Mouse (Mus musculus) embryonic fibroblast, embryonic 13.5 days (primary cell): ENCODE measurements around the gene Eef1g. TPM values are rescaled to one million over a fixed set of nuclear protein-coding genes. Genes with fewer than 3 reads are reported as not detected.
"Not testable (repeated sequence)": the region's sequence is repeated elsewhere in the genome, so short reads cannot be mapped to it uniquely, and the experiment has no call there.

ENCODE experiments used
- H3K27ac ChIP-seq: 2 replicates; pipeline ENCODE4 v1.5.1; 2012; ENCODE audit warnings: low read length, control low read depth, inconsistent platforms; ENCODE audit not compliant: insufficient read depth
- H3K4me1 ChIP-seq: 2 replicates; pipeline ENCODE4 v1.6.1; 2011; ENCODE audit warnings: low read length; ENCODE audit not compliant: control insufficient read depth, insufficient read depth
- H3K4me3 ChIP-seq: 2 replicates; pipeline ENCODE4 v1.5.1; 2011; ENCODE audit warnings: mild to moderate bottlenecking, control low read depth, low read length; ENCODE audit not compliant: insufficient read depth
- CTCF ChIP-seq: IDR thresholded peaks from 2 replicates; pipeline ENCODE4 v1.5.1; 2011; ENCODE audit warnings: mild to moderate bottlenecking, control low read depth, low read length, moderate library complexity, borderline replicate concordance; ENCODE audit not compliant: insufficient read depth
- POLR2A ChIP-seq: IDR thresholded peaks from 2 replicates; pipeline ENCODE4 v1.6.1; 2011; ENCODE audit warnings: low read depth, mild to moderate bottlenecking, control low read depth, low read length, moderate library complexity
- polyA plus RNA-seq: library from polyadenylated mRNA; stranded (reverse); fragments of >200 nt; gene quantifications from 2 replicates; pipeline ENCODE4 v1.2.4, GENCODE M21; 2011; ENCODE audit warnings: low read depth; ENCODE audit not compliant: missing spikeins, insufficient read length

Eef1g gene
- polyA plus RNA-seq, 1 experiment = 882 TPM

DNA sequence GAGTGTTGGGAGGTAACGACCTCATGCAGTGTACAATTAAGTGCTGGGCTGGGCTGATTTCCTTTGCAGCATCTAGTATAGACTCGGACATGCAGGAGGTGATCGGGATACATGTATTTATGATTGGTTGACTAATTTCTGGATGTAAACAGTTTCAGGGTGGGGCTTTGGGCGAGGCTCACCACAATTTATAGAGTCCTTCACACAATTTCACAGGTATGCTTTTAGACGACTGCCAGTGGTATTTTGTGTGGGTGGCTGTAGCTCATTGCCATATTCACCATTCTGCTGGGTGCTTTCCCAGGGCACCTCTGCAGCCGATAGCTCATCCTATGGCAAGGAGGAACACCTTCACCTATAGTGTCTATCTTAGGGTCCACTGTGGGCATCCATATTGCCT lies 31.7 kb downstream of the Eef1g start:
- Histone ChIP-seq H3K4me1 (peaks cover 36% of the 10 kb centered on the region), H3K27ac (peak overlapping the region; percentile 75), H3K4me3 (no peak overlapping the region)
- no peak for TF ChIP-seq CTCF
- no peak for TF ChIP-seq POLR2A

DNA sequence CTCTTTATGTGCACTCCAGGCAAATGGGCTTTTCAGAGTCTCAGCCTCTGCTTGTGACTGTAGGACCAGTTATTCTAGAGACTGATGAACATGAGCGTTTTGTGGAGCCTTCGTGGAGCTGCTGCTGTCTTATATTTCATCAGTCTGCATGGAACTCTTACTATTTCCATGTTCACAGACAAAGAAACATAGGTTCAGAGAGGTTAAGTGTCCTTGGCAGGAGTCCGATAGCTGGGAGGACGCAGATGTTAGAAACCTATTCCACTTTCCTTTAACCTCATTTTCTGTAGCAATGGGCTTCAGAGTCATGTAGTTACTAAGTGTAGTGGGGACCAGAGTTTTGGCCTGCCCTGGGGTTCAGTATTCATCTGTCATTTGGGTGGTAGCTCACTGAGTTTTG lies 32.4 kb downstream of the Eef1g start:
- H3K27ac ChIP-seq = peak overlapping the region; percentile 75
- no peak for TF ChIP-seq CTCF
- TF ChIP-seq POLR2A = no peak
- no peak overlapping the region for H3K4me3 ChIP-seq
- peaks cover 33% of the 10 kb centered on the region for H3K4me1 ChIP-seq

DNA sequence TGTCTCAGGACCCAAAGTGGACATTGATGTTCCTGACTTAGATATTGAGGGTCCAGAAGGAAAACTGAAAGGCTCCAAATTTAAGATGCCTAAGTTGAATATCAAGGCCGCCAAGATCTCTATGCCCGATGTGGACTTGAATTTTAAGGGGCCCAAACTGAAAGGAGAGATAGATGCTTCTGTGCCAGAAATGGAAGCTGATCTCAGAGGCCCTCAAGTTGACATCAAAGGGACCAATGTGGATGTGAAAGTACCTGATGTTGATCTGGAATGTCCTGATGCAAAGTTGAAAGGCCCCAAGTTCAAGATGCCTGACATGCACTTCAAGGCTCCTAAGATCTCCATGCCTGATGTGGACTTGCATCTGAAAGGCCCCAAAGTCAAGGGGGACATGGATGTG lies 40.1 kb downstream of the Eef1g start:
- H3K4me3 ChIP-seq, H3K4me1 ChIP-seq, H3K27ac ChIP-seq: not testable (repeated sequence)

- TF ChIP-seq CTCF = no peak
- no peak for TF ChIP-seq POLR2A
- Histone ChIP-seq H3K4me1 (no peaks in the 10 kb centered on the region; the same call in 1 of the 2 replicates), H3K27ac (no peak overlapping the region)
Observed at GRCm38 (mm10) chr19:9019298-9019697, 52.5 kb downstream of the Eef1g start.

DNA sequence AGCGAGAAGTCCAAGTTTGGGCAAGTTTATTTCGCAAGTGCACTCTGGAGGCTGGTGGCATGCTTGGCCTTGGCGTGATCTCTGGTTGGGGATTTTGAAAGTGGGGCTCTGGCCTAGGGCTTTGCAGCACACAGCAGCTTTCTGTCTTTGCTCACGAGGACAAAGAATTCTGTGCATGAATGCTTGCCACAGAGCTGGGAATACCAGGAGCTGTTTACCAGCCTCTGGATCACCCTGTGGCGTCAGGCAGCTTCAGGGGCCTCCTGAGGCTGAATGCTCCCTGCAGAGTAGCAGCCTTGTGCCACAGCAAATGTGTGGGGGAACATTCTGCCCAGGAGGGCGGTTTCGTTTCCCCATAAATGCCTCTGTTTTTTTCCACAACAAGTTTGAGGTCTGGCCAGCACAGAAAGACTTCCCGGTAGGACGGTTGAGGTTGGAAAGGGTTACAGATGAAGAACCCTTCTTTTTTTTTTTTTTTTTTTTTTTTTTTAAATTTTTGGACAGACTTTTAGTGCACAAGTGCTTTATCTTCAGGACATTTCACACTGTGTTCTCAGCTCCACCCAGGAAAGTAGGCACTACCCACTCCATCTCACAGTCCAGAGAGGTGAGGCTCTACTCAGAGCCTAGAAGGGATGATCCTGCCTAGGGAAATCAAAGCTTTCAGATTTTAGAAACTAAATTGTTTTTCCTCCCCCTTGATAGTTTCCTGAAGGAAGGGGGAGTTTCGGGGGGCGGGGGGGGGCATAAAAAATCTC lies 56.4 kb downstream of the Eef1g start:
- no peak overlapping the region for H3K4me3 ChIP-seq
- peak overlapping the region; percentile 79 for H3K27ac ChIP-seq
- TF ChIP-seq POLR2A = no peak
- TF ChIP-seq CTCF = no peak
- H3K4me1 ChIP-seq = peaks cover 9% of the 10 kb centered on the region; the same call in 1 of the 2 replicates

More at GRCm38 (mm10) chr19:9019298-9019697, 52.5 kb downstream of the Eef1g start:
- H3K4me3 ChIP-seq = no peak overlapping the region

DNA sequence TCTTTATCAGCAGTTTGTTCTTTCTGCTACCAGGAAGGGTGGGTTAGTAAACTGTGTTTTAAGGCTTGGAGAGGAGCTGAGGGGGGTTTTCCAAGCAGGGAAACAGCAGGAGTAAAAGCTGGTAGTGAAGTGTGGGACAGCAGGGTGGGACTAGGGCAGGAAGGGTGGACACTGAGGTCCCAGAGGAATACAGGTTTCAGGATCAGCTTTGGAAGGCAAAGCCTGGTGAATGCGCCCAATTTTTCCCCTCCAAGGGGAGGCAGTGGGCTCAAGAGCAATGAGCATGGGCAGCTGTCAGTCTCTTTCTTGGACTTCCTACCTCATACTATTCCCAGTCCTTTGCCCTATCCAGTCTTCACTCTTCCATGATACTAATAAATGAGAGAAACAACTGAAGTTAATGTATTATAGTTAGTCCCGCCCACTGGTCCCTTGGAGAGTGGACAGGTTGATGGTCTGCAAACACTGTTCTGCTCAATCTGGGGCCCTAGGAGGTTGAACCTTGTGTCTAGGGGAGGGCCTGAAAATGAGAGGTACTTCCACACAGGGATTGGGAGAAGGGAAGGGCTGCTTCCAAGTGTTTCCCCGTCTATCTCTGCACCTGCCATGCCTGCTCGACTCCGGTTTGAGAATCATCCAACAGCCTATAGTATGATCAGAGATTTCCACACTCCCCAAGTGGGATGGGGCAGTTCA lies 58.9 kb downstream of the Eef1g start:
- H3K27ac ChIP-seq = 0 out of 2 replicates have a peak overlapping the region, but pooled peaks have one; percentile 14
- peaks cover 9% of the 10 kb centered on the region; the same call in 1 of the 2 replicates for H3K4me1 ChIP-seq
- no peak overlapping the region for H3K4me3 ChIP-seq
- no peak for TF ChIP-seq POLR2A
- no peak for TF ChIP-seq CTCF

DNA sequence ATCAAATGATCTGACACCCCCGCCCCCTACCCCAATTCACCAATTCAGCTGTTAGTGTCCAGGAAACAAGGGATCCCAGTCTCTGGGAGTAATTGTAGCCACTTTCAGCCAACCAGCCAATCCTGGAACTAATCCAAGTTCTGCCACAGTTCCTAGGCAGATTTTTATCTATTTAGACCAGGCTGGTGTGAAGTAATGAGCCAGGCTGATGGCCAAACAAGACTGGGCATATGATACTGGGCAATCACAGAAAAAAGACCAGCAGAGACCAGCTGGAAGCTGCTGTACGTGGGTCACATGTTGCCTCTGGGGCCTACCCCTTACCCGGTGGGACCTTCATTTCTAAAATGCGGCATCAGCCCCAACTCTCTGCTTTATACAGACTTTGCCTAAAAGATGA lies 59.8 kb downstream of the Eef1g start:
- H3K4me3 ChIP-seq = no peak overlapping the region
- TF ChIP-seq CTCF (no peak), POLR2A (no peak)
- peaks cover 9% of the 10 kb centered on the region; the same call in 1 of the 2 replicates for H3K4me1 ChIP-seq
- H3K27ac ChIP-seq = no peak overlapping the region

- Histone ChIP-seq H3K4me3 (no peak overlapping the region), H3K4me1 (peaks cover 9% of the 10 kb centered on the region; the same call in 1 of the 2 replicates), H3K27ac (peak overlapping the region; percentile 21)
- TF ChIP-seq POLR2A = no peak
- no peak for TF ChIP-seq CTCF
Observed at GRCm38 (mm10) chr19:9027795-9028194, 61.0 kb downstream of the Eef1g start.

Other genes with a start within 250 kb of the Eef1g start
- gene Slc3a2, start 243.7 kb upstream of the Eef1g start, polyA plus RNA-seq = 203 and 309 TPM in 2 replicates
- 46.5 and 52.3 TPM in 2 replicates for gene Wdr74, start 231.2 kb upstream of the Eef1g start, polyA plus RNA-seq
- not detected in 2 replicates for gene 1700092M07Rik, start 226.3 kb upstream of the Eef1g start, polyA plus RNA-seq
- 97.6 and 114 TPM in 2 replicates for gene Stx5a, start 225.6 kb upstream of the Eef1g start, polyA plus RNA-seq
- gene Nxf1, start 210.0 kb upstream of the Eef1g start, polyA plus RNA-seq = 172 and 183 TPM in 2 replicates
- 34.7 and 36.7 TPM in 2 replicates for gene Tmem223, start 196.0 kb upstream of the Eef1g start, polyA plus RNA-seq
- 41.7 and 49.2 TPM in 2 replicates for gene Tmem179b, start 192.6 kb upstream of the Eef1g start, polyA plus RNA-seq
- 15.7 and 22.7 TPM in 2 replicates for gene Taf6l, start 180.6 kb upstream of the Eef1g start, polyA plus RNA-seq
- gene Polr2g, start 168.5 kb upstream of the Eef1g start, polyA plus RNA-seq = 93.9 and 96.0 TPM in 2 replicates
- 1.4 and 2.0 TPM in 2 replicates for gene Zbtb3, start 164.5 kb upstream of the Eef1g start, polyA plus RNA-seq
- gene Ttc9c, start 147.7 kb upstream of the Eef1g start, polyA plus RNA-seq = 52.8 and 68.7 TPM in 2 replicates
- gene Hnrnpul2, start 147.0 kb upstream of the Eef1g start, polyA plus RNA-seq = 78.5 and 98.7 TPM in 2 replicates
- 43.8 and 73.0 TPM in 2 replicates for gene AC129217.1, start 137.3 kb upstream of the Eef1g start, polyA plus RNA-seq
- gene Bscl2, start 129.6 kb upstream of the Eef1g start, polyA plus RNA-seq = 41.2 and 50.0 TPM in 2 replicates
- not detected in 2 replicates for gene Gng3, start 127.8 kb upstream of the Eef1g start, polyA plus RNA-seq
- 5.9 and 9.0 TPM in 2 replicates for gene Lrrn4cl, start 116.3 kb upstream of the Eef1g start, polyA plus RNA-seq
- gene Ubxn1, start 95.5 kb upstream of the Eef1g start, polyA plus RNA-seq = 104 and 112 TPM in 2 replicates
- 16.3 and 22.3 TPM in 2 replicates for gene Uqcc3, start 86.1 kb upstream of the Eef1g start, polyA plus RNA-seq
- 11.7 and 28.6 TPM in 2 replicates for gene Lbhd1, start 83.3 kb upstream of the Eef1g start, polyA plus RNA-seq
- not detected in 2 replicates for gene Gm49403, start 83.1 kb upstream of the Eef1g start, polyA plus RNA-seq
- 61.7 and 68.8 TPM in 2 replicates for gene 1810009A15Rik, start 78.2 kb upstream of the Eef1g start, polyA plus RNA-seq
- gene Gm49416, start 78.1 kb upstream of the Eef1g start, polyA plus RNA-seq = 16.8 and 18.4 TPM in 2 replicates
- gene Ints5, start 74.0 kb upstream of the Eef1g start, polyA plus RNA-seq = 20.2 and 23.1 TPM in 2 replicates
- gene Ganab, start 69.0 kb upstream of the Eef1g start, polyA plus RNA-seq = 176 and 190 TPM in 2 replicates
- 26.7 and 28.9 TPM in 2 replicates for gene B3gat3, start 46.7 kb upstream of the Eef1g start, polyA plus RNA-seq
- gene Rom1, start 37.7 kb upstream of the Eef1g start, polyA plus RNA-seq = 2.7 and 3.5 TPM in 2 replicates
- 26.2 and 28.2 TPM in 2 replicates for gene Eml3, start 37.5 kb upstream of the Eef1g start, polyA plus RNA-seq
- 101 and 102 TPM in 2 replicates for gene Mta2, start 25.2 kb upstream of the Eef1g start, polyA plus RNA-seq
- 16.8 and 19.7 TPM in 2 replicates for gene Tut1, start 13.2 kb upstream of the Eef1g start, polyA plus RNA-seq
- gene Ahnak, start 22.2 kb downstream of the Eef1g start, polyA plus RNA-seq = 559 and 687 TPM in 2 replicates
- gene Scgb1a1, start 120.9 kb downstream of the Eef1g start, polyA plus RNA-seq = not detected in 2 replicates
- gene Asrgl1, start 168.6 kb downstream of the Eef1g start, polyA plus RNA-seq = 2.8 and 3.3 TPM in 2 replicates